Mouse (Mus musculus) kidney, postnatal 0 days (tissue): ENCODE measurements around the gene Gm20388. TPM values are rescaled to one million over a fixed set of nuclear protein-coding genes. Genes with fewer than 3 reads are reported as not detected.

Experiments
- ATAC-seq: fragments of 200-750 bp; cut with Nextera tagmentation; replicated peaks from 2 replicates; pipeline ENCODE4 v1.8.0; 2017; ENCODE audit warnings: low read depth, moderate number of reproducible peaks, moderate TSS enrichment, moderate library complexity; ENCODE audit not compliant: low FRiP score
- DNase-seq: peaks from one replicate; pipeline ENCODE4 v3.0.0-alpha.2; 2016; ENCODE audit warnings: low spot score
- H3K27ac ChIP-seq: fragments of 300-500 bp; sonication (generic); 2 replicates; pipeline ENCODE4 v1.5.1; 2014; ENCODE audit warnings: mild to moderate bottlenecking
- H3K27me3 ChIP-seq: fragments of 300-500 bp; sonication (generic); 2 replicates; pipeline ENCODE4 v1.6.1; 2014; ENCODE audit warnings: low read length, mixed read lengths; ENCODE audit not compliant: insufficient read depth
- H3K36me3 ChIP-seq: fragments of 300-500 bp; sonication (generic); 2 replicates; pipeline ENCODE4 v1.6.1; 2014; ENCODE audit warnings: low read length, mixed read lengths; ENCODE audit not compliant: insufficient read depth
- H3K4me1 ChIP-seq: fragments of 300-500 bp; sonication (generic); replicated peaks from 2 replicates; pipeline ENCODE4 v1.6.1; 2014; ENCODE audit warnings: antibody characterized with exemption, low read length, mixed read lengths; ENCODE audit not compliant: insufficient read depth
- H3K4me2 ChIP-seq: fragments of 300-500 bp; sonication (generic); 2 replicates; pipeline ENCODE4 v1.6.1; 2014; ENCODE audit warnings: mild to moderate bottlenecking, low read length, moderate library complexity, mixed read lengths
- H3K4me3 ChIP-seq: fragments of 300-500 bp; sonication (generic); replicated peaks from 2 replicates; pipeline ENCODE4 v1.5.1; 2014; ENCODE audit warnings: low read depth, low read length
- H3K9ac ChIP-seq: fragments of 300-500 bp; sonication (generic); 2 replicates; pipeline ENCODE4 v1.6.1; 2014; ENCODE audit warnings: low read depth, low read length
- H3K9me3 ChIP-seq: fragments of 300-500 bp; sonication (generic); replicated peaks from 2 replicates; pipeline ENCODE4 v1.6.1; 2016; ENCODE audit warnings: low read length, inconsistent platforms, mixed read lengths
- CTCF ChIP-seq: IDR thresholded peaks from 2 replicates; pipeline ENCODE4 v1.5.1; 2016; ENCODE audit warnings: antibody characterized with exemption, low read depth, mild to moderate bottlenecking, moderate library complexity
- WGBS: fragments of 180-500 bp; shearing (Covaris S2); extraction: QIAGEN DNeasy Blood & Tissue Kit; methylation state at CpG from one replicate; pipeline ENCODE4 v1.1.7; 2014; 5-methylcytosine and 5-hydroxymethylcytosine counted together
- polyA plus RNA-seq: library from polyadenylated mRNA; unstranded; fragments of >200 nt; fragmentation: Nextera tagmentation; extraction: Ambion mirVana; gene quantifications from 2 replicates; pipeline ENCODE4 v1.2.1, GENCODE M21; 2015

Gene Gm20388
- polyA plus RNA-seq, 1 experiment from 2014 or later: not detected

DNA sequence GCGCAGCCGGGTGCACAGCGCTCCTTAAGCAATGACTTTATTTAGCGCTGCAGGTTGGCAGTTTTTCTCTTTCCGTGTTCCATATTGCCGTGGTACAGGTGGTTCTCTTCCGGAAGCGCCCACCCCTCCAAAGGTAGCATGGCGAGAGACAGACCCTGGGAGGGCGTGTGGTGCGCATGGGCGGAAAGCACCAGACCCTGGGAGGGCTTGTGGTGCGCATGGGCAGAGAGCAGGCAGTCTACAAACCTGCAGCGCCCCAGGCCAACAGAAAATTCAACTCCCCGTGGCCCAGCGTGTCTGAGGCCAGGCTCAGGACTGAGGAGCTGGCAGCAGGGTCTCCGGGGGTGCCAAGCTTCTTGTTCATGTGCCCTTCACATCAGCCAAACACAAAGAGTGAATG, 1660.2 kb downstream of the Gm20388 start:
- no peak overlapping the region for H3K4me2 ChIP-seq
- H3K9ac ChIP-seq: no peak overlapping the region
- no peaks in the 10 kb centered on the region for H3K9me3 ChIP-seq
- no peak overlapping the region for H3K27ac ChIP-seq
- WGBS: 84% methylated on average over 17 of the region's 17 CpGs
- no peaks in the 10 kb centered on the region for H3K27me3 ChIP-seq
- TF ChIP-seq CTCF: no peak
- DNase-seq (no peak), ATAC-seq (no peak)
- H3K4me1 ChIP-seq: no peaks in the 10 kb centered on the region
- 0 out of 2 replicates have a peak, but pooled peaks cover under 1% of the 10 kb centered on the region for H3K36me3 ChIP-seq
- H3K4me3 ChIP-seq: no peak overlapping the region

- Histone ChIP-seq H3K27ac (no peak overlapping the region), H3K4me1 (peaks cover 6% of the 10 kb centered on the region), H3K4me3 (no peak overlapping the region), H3K9me3 (no peaks in the 10 kb centered on the region), H3K36me3 (no peaks in the 10 kb centered on the region), H3K9ac (no peak overlapping the region), H3K27me3 (no peaks in the 10 kb centered on the region), H3K4me2 (no peak overlapping the region)
- no peak for TF ChIP-seq CTCF
- no peak for ATAC-seq
- 67% methylated on average over 7 of the region's 7 CpGs for WGBS
- DNase-seq: no peak
Observed at GRCm38 (mm10) chr8:121572121-121572520, 1661.5 kb downstream of the Gm20388 start.

GRCm38 (mm10) chr8:121573275-121573674, 1662.6 kb downstream of the Gm20388 start:
- H3K27ac ChIP-seq: no peak overlapping the region
- H3K9ac ChIP-seq: no peak overlapping the region
- no peaks in the 10 kb centered on the region for H3K9me3 ChIP-seq
- H3K27me3 ChIP-seq: no peaks in the 10 kb centered on the region
- no peak overlapping the region for H3K4me3 ChIP-seq
- ATAC-seq: peak; percentile 76
- H3K4me1 ChIP-seq: peaks cover 15% of the 10 kb centered on the region
- H3K36me3 ChIP-seq: no peaks in the 10 kb centered on the region
- TF ChIP-seq CTCF: no peak
- H3K4me2 ChIP-seq: no peak overlapping the region
- peak; percentile 62 for DNase-seq
- 28% methylated on average over 3 of the region's 3 CpGs for WGBS

DNA sequence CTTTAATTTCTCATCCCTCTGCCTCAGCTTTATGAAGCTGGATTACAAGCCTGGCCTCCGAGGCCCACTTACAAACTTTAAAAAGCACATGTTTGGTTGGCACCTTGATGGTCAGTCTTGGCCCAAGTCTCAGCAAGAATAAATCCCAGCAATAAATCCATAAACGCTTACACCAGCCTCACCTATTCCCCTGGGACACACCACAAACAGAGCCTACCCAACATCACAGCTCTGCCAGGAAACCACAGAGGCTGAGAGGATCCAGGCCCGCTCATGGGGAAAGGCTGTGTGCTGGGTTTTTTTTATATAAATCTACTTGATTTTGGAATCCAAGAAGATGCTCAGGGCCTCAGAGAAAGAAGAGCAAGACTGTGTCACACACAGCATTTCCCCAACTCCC, 1665.0 kb downstream of the Gm20388 start:
- WGBS: 53% methylated on average over 3 of the region's 3 CpGs
- H3K4me3 ChIP-seq: no peak overlapping the region
- H3K4me1 ChIP-seq: peaks cover 15% of the 10 kb centered on the region
- no peak overlapping the region for H3K4me2 ChIP-seq
- ATAC-seq (no peak), DNase-seq (no peak)
- H3K9ac ChIP-seq: no peak overlapping the region
- no peak overlapping the region for H3K27ac ChIP-seq
- TF ChIP-seq CTCF: no peak
- no peaks in the 10 kb centered on the region for H3K9me3 ChIP-seq
- H3K36me3 ChIP-seq: no peaks in the 10 kb centered on the region
- H3K27me3 ChIP-seq: no peaks in the 10 kb centered on the region

GRCm38 (mm10) chr8:121577751-121578675, 1667.4 kb downstream of the Gm20388 start:
- Histone ChIP-seq H3K9ac (peak overlapping the region; percentile 85), H3K4me3 (peak overlapping the region; percentile 88), H3K4me1 (peaks cover 15% of the 10 kb centered on the region), H3K36me3 (no peaks in the 10 kb centered on the region), H3K27ac (peak overlapping the region; percentile 26; the same call in 1 of the 2 replicates), H3K27me3 (no peaks in the 10 kb centered on the region), H3K4me2 (peak overlapping the region; percentile 92), H3K9me3 (no peaks in the 10 kb centered on the region)
- TF ChIP-seq CTCF: no peak
- ATAC-seq: peak; percentile 69; the same call in 1 of the 2 replicates
- peak; percentile 10 for DNase-seq
- WGBS: under 1% methylated on average over 38 of the region's 44 CpGs

DNA sequence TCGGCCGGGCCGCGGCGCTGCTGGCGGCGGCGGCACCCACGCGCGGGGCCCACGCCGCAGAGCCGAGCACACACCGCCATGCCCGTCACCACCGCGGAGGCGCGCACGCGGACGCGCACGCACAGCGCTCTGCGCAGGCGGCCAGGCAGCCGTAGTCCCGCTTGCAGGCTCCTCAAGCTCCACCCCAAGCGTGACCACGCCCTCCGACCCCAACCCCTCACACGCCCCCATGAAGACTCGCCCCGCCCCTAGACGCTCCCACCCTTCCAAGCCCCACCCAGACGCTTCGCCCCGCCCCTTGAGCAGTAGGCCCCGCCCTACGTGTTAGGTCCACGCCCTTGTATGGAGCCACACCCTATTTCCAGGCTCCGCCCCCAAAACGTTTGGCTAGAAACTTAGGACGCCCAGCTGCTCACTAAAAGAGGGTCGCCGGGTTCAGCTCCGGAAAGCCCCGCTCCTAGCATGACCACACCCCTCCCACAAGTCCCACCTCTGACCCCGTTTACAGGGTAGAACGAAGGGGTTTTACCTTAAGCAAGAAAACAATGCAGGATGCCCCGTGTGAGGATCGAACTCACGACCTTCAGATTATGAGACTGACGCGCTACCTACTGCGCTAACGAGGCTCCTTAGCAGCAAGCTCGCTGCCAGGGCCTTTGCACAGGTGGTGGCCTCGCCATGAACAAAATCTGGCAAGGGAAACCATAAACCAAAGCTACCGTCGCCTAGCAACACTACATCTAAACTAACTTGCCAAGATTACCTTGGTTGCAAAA, 1668.2 kb downstream of the Gm20388 start, which contains the start of gene Fbxo31:
Fbxo31 (minus strand) TSS at position 131 of the 776 bp plus-strand sequence.
- 2% methylated on average over 47 of the region's 63 CpGs for WGBS
- H3K27me3 ChIP-seq: no peaks in the 10 kb centered on the region
- peaks cover 15% of the 10 kb centered on the region for H3K4me1 ChIP-seq
- ATAC-seq (peak; percentile 92), DNase-seq (peak; percentile 95)
- peak within 1 kb of the TSS; percentile 26 for H3K27ac ChIP-seq
- no peak for TF ChIP-seq CTCF
- H3K4me2 ChIP-seq: peak within 1 kb of the TSS; percentile 92
- peak within 1 kb of the TSS; percentile 85 for H3K9ac ChIP-seq
- no peaks in the 10 kb centered on the region for H3K36me3 ChIP-seq
- peak within 1 kb of the TSS; percentile 88 for H3K4me3 ChIP-seq
- no peaks in the 10 kb centered on the region for H3K9me3 ChIP-seq
